Mouse (Mus musculus) large intestine, adult 2 months (tissue): ENCODE results near the gene Sema6d. TPM values are rescaled to one million over a fixed set of nuclear protein-coding genes. Genes with fewer than 3 reads are reported as not detected.

Experiments used
- DNase-seq: peaks from one replicate; pipeline ENCODE4 v3.0.0-alpha.2; 2012; ENCODE audit warnings: low read depth, low spot score
- WGBS: fragments of 180-500 bp; shearing (Covaris S2); methylation state at CpG from one replicate; pipeline ENCODE4 v1.1.7; 2018; 5-methylcytosine and 5-hydroxymethylcytosine counted together
- polyA plus RNA-seq: library from polyadenylated mRNA; depleted of rRNA; stranded (reverse); fragments of >200 nt; gene quantifications from 2 replicates; pipeline ENCODE4 v1.2.3, GENCODE M21; 2012

Sema6d gene
- polyA plus RNA-seq, 1 experiment: 11.3 TPM

DNA sequence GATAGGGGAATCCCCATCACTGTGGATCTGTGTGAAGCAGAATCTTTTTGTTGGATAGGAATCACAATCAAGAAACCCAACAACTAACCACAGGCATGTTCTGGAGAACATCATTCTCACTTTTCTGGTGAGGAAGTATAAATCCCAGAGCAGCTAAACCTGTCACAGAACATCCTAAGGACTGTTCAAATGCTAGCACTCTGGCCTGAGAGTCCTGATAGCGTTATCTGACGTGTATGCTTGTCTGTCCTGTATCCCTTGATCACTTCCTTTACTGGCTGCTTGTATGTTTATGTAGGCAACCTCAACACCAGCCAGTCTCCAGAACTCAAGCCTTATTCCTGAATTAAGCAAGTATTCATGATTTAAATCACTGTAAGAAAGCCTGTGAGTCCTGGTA is 281.6 kb downstream of the Sema6d start:
- DNase-seq: no peak
- WGBS: 66% methylated on average over 2 of the region's 2 CpGs

DNA sequence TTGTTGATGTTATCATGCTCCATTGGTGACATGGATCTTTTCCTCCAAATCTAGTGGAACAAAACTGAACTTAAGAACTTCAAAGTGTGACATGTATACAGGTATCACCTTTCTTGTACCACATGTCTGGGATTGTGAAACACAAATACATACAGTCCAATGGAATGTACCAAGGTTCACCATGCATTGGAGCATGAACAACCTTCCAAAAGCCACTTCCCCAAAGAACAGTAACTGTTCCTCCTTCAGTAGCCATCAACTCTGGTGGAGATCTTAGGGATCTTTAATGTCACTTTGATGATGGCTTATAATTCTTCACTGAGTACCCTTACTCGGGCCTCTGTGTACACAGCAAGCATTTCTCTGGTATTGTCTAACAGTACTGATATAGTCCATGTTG is 295.3 kb downstream of the Sema6d start:
- DNase-seq: no peak
- 53% methylated on average over 1 of the region's 1 CpGs for WGBS

DNA sequence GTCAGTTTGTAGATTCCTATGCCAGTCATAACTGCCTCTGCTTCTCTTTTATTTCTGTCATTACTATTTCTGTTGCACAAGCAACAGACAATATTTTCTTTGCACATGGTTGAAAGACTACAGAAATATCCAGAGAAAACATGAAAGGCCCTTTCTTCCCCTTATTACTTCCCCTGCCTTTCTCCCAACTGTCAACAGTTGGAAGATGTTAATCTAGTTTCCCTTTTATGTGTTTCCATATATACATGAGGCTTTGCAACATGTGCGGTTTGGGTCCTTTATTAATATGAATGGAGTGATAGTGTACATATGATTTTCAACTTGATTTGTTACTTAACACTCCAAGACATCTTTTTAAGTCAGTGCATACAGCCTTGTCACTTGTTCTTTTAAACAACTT is 296.0 kb downstream of the Sema6d start:
- 60% methylated on average over 1 of the region's 1 CpGs for WGBS
- DNase-seq: no peak

DNA sequence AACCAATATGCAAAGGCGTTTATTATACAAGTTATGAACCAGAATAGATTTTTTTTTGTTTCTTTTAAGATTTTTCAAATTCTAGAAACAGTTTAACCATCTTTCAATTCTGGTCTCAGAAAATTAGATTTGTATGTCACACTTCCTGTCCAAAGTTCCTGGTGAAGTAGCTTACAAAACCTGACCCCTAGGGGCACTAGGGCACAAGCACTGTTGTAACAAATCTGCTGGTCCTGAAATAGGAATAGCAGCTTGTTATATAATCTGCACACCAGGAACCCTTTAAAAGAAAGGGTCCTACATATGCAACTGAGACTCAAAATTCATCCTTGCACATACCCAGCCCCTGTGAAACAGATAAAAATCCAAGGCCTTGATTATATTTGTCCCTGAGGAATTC is 298.5 kb downstream of the Sema6d start:
- 88% methylated on average over 1 of the region's 1 CpGs for WGBS

DNA sequence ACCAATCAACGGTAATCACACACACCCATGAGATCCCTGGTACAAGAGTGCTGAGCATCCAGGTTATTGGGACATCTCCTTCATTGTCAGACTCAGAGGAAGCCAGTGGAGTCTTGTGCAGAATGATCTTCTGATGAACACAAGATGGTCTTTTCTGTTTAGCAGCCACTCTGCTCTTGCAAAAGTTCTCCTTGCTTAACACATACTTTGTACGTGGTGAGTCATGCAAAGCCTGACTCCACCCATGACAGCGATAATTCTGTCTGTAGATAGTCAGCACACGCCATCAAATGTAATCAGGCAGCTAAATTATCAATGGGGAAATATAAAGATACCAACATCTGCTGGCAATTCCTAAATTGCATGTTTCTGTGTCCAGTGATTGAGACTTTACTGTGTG is 307.0 kb downstream of the Sema6d start:
- DNase-seq: no peak
- WGBS: 55% methylated on average over 4 of the region's 4 CpGs

More for the DNA sequence above, 298.5 kb downstream of the Sema6d start:
- no peak for DNase-seq

DNA sequence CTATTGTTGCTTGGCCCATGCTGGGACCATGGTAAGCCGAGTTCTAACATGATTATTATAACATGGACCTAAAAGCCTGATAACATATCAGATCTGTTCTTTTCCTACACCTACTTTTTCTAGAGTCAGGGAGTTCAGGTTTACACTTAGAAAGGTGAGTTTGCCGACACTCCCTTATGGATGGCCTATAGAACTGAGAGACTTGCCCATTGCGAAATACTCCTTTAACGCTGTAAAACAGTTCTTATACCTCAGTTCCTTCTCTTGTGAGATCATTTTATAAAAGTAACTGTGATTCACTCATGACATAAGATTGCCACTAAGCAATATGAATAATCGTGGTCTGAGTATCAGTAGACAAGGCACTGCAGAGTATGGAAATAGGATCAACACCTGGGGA is 307.5 kb downstream of the Sema6d start:
- no peak for DNase-seq
- 52% methylated on average over 5 of the region's 5 CpGs for WGBS

DNA sequence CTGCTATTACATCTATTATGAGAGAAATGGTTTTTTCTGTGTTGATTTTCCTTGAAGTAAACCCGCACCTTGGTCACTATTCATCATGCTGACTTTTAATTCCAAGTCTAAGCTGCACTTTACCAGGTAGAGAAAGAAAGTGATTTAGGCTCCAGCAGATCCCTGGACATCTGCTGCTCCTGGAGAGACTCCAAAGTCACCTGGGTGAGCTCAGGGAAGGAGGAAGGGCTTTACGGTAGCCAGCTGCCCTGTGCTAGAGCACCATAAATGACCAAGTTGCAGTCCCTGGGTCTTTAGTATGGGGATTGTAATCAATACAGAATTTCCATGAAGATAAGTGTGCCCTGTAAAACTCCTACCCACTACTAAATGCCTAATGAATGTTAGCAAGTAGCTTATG is 309.8 kb downstream of the Sema6d start:
- 71% methylated on average over 2 of the region's 2 CpGs for WGBS
- DNase-seq: no peak

DNA sequence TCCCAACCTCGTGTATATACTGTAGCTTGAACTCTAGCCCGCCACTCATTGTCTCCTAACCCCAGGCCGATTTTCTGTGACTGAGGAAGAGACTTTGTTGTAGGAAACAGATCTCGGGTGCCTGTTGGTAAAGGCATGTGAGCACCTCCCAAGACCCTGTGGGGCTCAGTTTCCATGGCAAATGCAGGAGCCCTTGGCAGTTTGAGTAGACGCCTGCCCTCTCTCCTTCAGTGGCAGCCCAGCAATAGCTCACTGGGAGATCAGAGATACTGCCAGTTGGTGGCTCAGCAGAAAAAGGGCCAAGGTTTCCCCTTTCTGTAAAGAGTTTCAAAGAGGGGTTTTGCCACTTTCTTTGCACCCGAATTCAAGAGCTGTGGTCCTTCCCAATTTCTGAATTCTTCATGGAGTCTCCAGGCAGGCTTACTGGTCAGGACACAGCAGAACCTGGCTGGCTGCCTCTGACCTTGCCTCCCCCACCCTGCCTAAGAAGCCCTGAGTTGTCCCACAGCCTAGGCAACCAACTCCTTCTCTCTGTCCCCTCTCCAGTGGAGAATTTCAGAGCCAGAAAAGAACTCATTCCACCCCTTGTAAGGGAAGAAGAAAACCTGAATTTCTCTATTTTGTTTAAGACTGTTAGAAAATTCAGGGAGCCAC is 312.1 kb downstream of the Sema6d start:
- WGBS: 79% methylated on average over 6 of the region's 6 CpGs
- DNase-seq: no peak

DNA sequence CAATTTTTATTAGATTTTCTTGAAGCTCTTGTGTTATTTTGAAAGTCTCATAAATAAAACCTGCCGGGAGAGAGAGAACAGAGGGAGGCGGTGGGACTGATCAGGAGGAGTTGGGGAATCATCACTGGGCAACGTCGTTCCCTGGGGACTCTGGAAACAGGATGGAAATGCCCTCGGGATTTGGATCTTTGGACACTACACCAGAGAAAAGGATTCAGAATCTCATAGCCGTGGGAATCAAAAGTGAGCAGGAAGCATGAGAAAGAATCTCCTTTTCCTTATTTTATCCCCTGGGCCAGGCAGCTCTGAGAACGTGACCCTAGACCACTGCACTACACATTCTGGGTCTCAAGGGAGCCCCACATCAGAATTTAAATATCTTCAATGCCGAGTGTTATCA is 313.8 kb downstream of the Sema6d start:
- no peak for DNase-seq
- WGBS: 79% methylated on average over 8 of the region's 8 CpGs

DNA sequence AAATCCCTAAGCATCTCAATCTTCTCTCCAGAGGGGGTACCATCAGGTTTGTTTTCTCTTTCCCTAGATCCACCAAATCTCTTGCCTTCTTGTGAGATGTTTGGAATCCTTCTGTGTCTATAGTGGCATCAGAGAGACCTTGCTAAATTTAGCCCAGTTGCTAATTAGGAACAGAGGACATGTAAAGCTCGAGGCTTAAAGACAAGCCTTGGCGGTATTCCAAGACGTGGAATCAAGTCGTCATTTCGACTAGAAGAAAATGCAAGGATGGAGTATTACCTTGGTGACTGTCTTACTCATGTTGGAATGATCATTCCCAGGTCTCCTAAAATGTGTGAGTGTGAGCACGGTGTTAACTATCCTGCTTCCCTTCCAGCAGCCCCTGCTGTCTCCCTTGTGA is 314.2 kb downstream of the Sema6d start:
- WGBS: 56% methylated on average over 6 of the region's 6 CpGs
- no peak for DNase-seq

DNA sequence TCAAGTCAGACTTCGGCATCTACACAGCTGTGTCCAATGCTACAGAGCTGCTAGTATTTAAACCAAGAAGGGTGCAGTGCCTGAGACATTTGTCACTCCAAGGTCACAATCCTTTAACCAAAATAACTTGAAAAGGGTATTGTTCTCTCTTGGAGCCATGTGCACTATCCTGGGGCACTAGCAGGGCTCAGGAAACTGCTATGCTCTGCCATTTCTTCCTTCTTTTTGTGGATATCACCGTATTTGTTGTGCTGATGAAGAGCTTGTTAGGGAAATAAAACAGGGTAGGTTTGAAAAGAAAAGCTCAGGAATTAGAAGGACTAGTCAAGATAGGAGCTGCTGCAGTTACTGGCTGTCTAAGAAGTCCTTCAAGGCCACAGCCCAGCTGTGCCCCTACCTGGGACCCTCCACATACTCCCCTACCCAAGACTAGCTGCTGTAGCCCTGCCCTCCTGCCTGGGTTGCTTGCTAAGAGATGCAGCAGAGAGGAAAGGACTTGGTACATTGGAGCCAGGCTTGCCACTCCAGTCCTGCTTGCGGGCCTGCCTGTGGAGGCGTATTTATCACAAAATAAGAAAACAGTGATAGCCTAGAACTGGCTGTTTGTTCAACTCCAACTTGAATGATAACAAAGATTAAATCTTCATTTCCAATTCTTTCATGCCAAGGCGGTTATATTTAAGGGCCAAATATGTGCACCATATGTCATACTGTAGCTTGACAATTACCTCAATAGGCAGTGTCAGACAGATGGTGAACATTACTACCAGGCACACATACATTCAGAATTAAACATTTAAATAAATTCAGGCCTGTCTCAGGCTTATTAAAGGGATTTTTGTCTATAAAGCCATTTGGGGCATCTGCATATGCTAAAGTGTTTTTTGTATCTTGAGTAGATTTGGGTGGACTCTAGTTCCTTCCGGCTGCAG is 315.1 kb downstream of the Sema6d start:
- no peak for DNase-seq
- 84% methylated on average over 6 of the region's 6 CpGs for WGBS

DNA sequence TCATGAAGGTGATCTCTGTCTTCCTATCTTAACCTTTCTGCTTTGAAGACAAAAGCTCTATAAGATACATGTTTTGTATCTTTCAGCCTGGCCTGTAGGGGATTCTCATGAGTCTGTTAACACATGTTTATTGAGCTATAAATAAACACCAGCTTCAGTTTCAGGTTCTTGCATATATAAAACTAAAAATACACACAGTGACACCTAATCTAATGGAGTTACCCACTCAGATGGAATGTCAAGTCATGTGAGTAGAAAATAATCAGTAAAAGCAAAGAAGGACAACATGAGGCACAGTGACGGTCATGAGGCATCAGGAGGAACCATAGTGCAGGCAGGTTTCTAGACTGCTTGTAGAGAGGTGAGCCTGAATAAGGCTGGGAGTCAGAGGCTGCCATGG is 319.2 kb downstream of the Sema6d start:
- no peak for DNase-seq
- 98% methylated on average over 1 of the region's 1 CpGs for WGBS

DNA sequence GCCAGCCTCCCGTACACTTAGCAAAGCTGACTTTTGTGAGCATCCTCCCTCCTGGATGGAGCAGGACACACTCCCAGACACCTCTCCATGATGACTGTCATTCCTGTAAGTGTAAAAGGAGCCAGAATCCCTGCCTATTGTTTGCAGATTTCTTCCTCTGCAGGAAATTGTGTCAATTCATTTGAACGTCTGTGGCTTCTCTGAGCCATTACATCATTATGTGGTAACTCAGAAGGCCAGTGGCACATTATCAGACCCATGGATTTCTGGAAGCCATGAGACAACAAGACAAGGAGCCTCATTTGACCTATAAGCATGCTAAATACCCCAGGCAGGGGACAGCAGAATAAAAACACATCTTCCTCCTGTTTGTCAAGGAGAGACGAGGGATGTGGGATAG is 327.0 kb downstream of the Sema6d start:
- no peak for DNase-seq
- WGBS: 78% methylated on average over 3 of the region's 3 CpGs

DNA sequence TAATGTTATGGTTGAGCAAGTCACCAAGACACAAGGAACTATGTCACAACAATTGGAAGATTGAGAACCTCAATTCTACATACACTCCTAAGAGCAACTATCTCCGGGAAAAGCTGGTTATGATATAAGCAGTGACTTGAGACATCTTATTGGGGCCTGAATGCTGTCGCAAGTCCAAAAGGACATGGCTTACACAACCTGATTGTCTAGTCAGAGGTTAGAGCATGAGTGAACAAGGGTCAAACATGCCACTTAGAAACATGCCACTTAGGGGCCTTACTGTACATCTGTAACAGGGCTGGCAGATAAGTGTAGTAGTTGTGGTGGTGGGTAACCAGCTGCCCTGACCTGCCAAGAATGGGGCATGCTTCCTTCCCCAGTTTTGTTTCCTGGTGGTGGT is 328.6 kb downstream of the Sema6d start:
- 90% methylated on average over 2 of the region's 2 CpGs for WGBS
- no peak for DNase-seq

DNA sequence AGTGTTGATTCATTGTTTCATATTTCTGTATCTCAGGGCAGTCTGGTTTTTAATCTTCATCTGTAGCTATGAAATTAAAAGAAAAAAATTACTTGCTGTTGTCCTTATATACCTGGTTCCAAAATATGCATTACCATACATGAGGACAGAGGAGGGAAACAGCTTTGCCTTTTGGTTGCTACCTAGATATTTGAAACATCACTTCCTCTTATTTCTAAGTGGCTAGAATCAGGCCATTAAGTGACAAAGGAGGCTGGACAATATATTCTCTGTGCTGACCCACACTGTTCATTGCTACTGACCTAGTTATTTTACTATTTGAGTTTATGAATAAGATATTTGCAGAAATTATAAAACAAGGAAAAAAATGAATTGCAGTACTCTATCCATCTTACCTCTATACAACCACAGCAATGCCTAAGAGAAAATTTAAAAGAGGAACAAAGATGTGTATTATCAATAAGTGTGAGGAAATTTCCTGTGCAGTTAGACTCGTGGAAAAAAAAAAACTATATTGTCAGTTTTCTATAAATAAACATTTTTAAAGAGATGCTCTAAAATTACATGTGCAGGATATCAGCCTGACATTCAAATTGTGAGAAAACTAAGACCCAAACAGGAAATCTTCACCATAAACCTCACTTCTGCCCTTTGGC is 330.5 kb downstream of the Sema6d start:
- no peak for DNase-seq
- 30% methylated on average over 1 of the region's 1 CpGs for WGBS

DNA sequence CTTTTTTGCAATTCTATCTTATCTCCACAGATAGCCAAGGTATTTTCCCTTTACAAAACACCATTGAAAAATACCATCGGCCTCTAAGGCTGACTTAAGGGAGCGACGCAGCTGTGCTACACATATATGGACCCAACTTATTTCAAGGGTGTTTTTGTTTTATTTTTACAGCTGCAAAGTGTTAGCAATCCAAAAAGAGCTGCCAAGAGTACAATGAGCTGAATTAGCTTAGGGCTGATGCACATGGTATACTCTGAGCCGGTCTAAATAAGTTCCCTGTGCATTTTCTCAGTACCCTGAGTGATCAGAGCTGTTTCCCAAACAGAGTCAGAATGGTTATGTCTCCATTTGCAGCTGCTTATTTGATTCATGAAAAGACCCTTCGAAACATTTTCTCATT is 340.0 kb downstream of the Sema6d start:
- DNase-seq: no peak
- WGBS: 84% methylated on average over 5 of the region's 5 CpGs

DNA sequence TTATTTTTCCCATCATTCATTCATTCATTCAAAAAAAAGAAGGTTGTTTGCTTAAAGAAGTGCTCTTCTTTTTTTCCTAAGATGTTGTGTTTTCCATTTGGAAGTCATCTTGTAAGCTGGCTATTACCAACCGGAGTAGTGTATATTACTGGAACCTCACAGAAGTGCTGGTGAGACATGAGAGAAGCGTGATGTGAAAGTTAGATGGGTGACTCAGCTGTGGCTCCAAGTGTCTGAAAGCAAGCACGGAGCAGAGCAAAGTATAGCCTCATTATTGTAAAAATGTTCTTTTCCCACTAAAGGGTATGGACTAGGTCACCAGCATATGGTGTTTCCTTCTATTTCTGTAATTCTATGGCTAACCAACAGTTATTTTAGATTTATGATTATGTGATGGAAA is 340.9 kb downstream of the Sema6d start:
- 91% methylated on average over 3 of the region's 3 CpGs for WGBS
- no peak for DNase-seq

DNA sequence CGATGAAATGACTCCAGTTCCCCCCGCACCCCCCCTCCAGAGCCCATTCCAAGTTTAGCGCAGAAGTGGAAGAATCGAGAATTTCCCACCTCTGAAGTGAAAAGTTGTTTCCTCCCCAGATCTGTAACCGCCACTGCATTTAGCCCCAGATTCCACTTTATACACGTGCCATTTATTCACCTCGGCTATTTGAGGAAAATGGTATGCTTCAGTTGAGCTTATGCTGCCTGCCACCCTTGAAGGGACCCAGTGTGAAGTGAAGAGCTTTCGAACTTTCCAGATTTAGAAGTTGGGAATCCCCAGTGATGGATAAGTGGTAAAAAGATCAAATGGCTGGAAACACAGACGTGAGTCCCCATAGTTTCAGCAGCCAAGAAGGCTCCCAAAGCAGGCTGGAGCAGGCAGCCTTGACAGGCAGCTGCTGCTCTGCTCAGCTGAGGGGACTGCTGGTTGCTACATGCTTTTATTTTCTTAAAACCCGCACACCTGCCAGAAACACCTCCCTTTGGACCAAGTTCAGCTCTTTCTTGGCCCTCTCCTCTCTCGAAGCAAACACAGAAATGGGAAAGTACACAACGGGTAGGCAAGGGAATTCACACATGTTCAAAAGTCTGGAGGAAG is 345.7 kb downstream of the Sema6d start:
- DNase-seq: no peak
- WGBS: 59% methylated on average over 12 of the region's 12 CpGs

DNA sequence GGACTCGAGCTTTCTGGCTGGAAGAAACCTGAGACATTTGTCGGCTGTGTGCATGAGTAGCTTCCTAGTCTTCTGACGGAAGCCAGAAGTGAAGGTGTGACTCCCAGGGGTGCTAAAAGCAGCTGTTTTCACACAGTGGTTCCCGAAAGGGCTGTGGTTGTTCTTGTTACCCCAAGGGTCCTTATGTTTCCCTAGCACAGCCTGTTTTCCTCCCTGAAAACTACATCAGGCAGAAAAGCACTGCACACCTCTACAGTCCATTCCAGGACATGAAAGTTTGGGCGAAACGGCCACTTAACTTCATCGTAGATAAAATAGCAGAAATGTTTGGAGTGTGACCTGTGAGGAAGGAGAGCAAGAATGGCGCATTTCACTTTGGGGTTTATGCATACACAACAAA is 346.9 kb downstream of the Sema6d start:
- WGBS: 77% methylated on average over 8 of the region's 8 CpGs
- no peak for DNase-seq

DNA sequence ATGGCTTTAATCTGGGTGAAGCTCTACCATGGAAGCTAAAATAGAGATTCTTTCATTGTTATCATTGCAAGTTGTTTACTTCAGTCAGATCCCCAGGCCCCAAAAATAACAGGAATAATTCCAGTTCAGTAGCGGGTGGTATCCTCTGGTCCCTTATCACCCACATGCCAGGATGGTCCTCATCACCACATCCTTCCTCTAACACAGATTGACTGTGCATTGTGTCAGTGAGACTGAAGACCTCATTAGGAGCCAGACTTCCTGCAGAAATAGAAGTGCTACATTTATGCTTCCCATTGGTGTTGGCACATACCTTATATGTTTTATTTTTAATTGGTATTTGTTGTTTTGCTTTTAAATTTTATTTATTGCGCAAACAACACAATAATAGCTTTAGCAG is 354.4 kb downstream of the Sema6d start:
- WGBS: 84% methylated on average over 2 of the region's 2 CpGs
- no peak for DNase-seq
